Comparison of ENCODE assay signal across 15 mouse cellular contexts in genomic region chr9:84394536-84395314, GRCm38 (mm10).
DNase-seq lines count a peak whose midpoint lies in the region; ATAC-seq and TF ChIP-seq lines count a peak whose summit lies in the region.
"Had no signal": no experiment of that assay in that cellular context is flagged by ENCODE, and none has a peak within 500 bp of the region (broad histone marks: within the 10 kb centered on the region; RNA-seq: fewer than 3 reads in every experiment).

No protein-coding gene starts in this region.

- no peaks in the 10 kb centered on the region for H3K4me1 ChIP-seq in stomach, embryonic 16.5 days (ENCODE audit: control insufficient read depth, insufficient read depth, low read length)
- no peaks in the 10 kb centered on the region for H3K4me1 ChIP-seq in stomach, postnatal 0 days (replicated peaks; ENCODE audit: control insufficient read depth, insufficient read depth)
- H3K4me1 ChIP-seq in lung, embryonic 15.5 days = no peaks in the 10 kb centered on the region
- H3K4me1 ChIP-seq in hindbrain, postnatal 0 days (ENCODE audit: insufficient read depth, low read length) = no peaks in the 10 kb centered on the region
- H3K4me1 ChIP-seq: hindbrain, embryonic 13.5 days; limb, embryonic 15.5 days; midbrain, embryonic 13.5 days; neural tube, embryonic 15.5 days had no signal

- WGBS in stomach, embryonic 16.5 days = 68% methylated on average over 3 of the region's 3 CpGs
- 52% methylated on average over 3 of the region's 3 CpGs for WGBS in stomach, postnatal 0 days
- WGBS in lung, embryonic 15.5 days = 54% methylated on average over 3 of the region's 3 CpGs
- WGBS in hindbrain, postnatal 0 days = 86% methylated on average over 3 of the region's 3 CpGs

- H3K4me3 ChIP-seq in stomach, embryonic 16.5 days (replicated peaks; ENCODE audit: low read length) = no peak overlapping the region
- H3K4me3 ChIP-seq in stomach, postnatal 0 days (ENCODE audit: low read depth, low read length) = no peak overlapping the region
- H3K4me3 ChIP-seq in lung, embryonic 15.5 days = no peak overlapping the region
- no peak overlapping the region for H3K4me3 ChIP-seq in hindbrain, postnatal 0 days (ENCODE audit: low read length)
- H3K4me3 ChIP-seq: gastrocnemius, adult 2 months; hindbrain, embryonic 13.5 days; layer of hippocampus, adult 2 months; limb, embryonic 15.5 days; midbrain, embryonic 13.5 days; neural tube, embryonic 15.5 days had no signal

- DNase-seq in heart, adult 18-20 months = peak; percentile 20 to 41
- no peak for DNase-seq in heart, postnatal 4 days
- no peak for DNase-seq in stomach, postnatal 0 days (ENCODE audit: low spot score)
- DNase-seq in hindbrain, postnatal 0 days (ENCODE audit: low spot score) = no peak
- no peak for DNase-seq in adrenal gland, adult (ENCODE audit: inconsistent age in 2 of 2, low spot score in 1 of 2)
- DNase-seq in gastrocnemius, postnatal 10 days = no peak
- DNase-seq: gastrocnemius, adult 2 months; thymus, adult 2 months had no signal

- H3K36me3 ChIP-seq in stomach, embryonic 16.5 days (ENCODE audit: control insufficient read depth, insufficient read depth, low read length) = no peaks in the 10 kb centered on the region
- no peaks in the 10 kb centered on the region for H3K36me3 ChIP-seq in stomach, postnatal 0 days (ENCODE audit: control insufficient read depth, insufficient read depth, low read length)
- H3K36me3 ChIP-seq in lung, embryonic 15.5 days = no peaks in the 10 kb centered on the region
- no peaks in the 10 kb centered on the region for H3K36me3 ChIP-seq in hindbrain, postnatal 0 days (ENCODE audit: insufficient read depth, low read length)
- H3K36me3 ChIP-seq: hindbrain, embryonic 13.5 days; limb, embryonic 15.5 days; midbrain, embryonic 13.5 days; neural tube, embryonic 15.5 days had no signal

- no peaks in the 10 kb centered on the region for H3K27me3 ChIP-seq in stomach, embryonic 16.5 days (ENCODE audit: control insufficient read depth, insufficient read depth, low read length)
- no peaks in the 10 kb centered on the region for H3K27me3 ChIP-seq in stomach, postnatal 0 days (ENCODE audit: control insufficient read depth, insufficient read depth, low read length)
- no peaks in the 10 kb centered on the region for H3K27me3 ChIP-seq in lung, embryonic 15.5 days
- H3K27me3 ChIP-seq in hindbrain, postnatal 0 days (ENCODE audit: insufficient read depth, low read length) = no peaks in the 10 kb centered on the region
- H3K27me3 ChIP-seq: hindbrain, embryonic 13.5 days; limb, embryonic 15.5 days; midbrain, embryonic 13.5 days; neural tube, embryonic 15.5 days had no signal

- no peak overlapping the region for H3K9ac ChIP-seq in stomach, embryonic 16.5 days (ENCODE audit: low read length)
- no peak overlapping the region for H3K9ac ChIP-seq in stomach, postnatal 0 days (ENCODE audit: low read length)
- H3K9ac ChIP-seq in lung, embryonic 15.5 days = no peak overlapping the region
- no peak overlapping the region for H3K9ac ChIP-seq in hindbrain, postnatal 0 days (replicated peaks; ENCODE audit: low read length)
- H3K9ac ChIP-seq: hindbrain, embryonic 13.5 days; limb, embryonic 15.5 days; midbrain, embryonic 13.5 days; neural tube, embryonic 15.5 days had no signal

- no peak overlapping the region for H3K27ac ChIP-seq in stomach, embryonic 16.5 days (ENCODE audit: low read length)
- no peak overlapping the region for H3K27ac ChIP-seq in stomach, postnatal 0 days (replicated peaks)
- H3K27ac ChIP-seq in lung, embryonic 15.5 days = no peak overlapping the region
- H3K27ac ChIP-seq in hindbrain, postnatal 0 days = no peak overlapping the region
- H3K27ac ChIP-seq: gastrocnemius, adult 2 months; hindbrain, embryonic 13.5 days; layer of hippocampus, adult 2 months; limb, embryonic 15.5 days; midbrain, embryonic 13.5 days; neural tube, embryonic 15.5 days had no signal

- no peak for TF ChIP-seq CTCF in stomach, postnatal 0 days (IDR thresholded peaks at IDR 0.05; ENCODE audit: low read depth)
- TF ChIP-seq CTCF in hindbrain, postnatal 0 days (IDR thresholded peaks at IDR 0.05; ENCODE audit: low read depth) = no peak

- ATAC-seq in stomach, embryonic 16.5 days (ENCODE audit: insufficient read depth, low FRiP score) = 0 out of 2 replicates have a peak, but pooled peaks have one; percentile 29
- ATAC-seq in stomach, postnatal 0 days (ENCODE audit: low FRiP score, low TSS enrichment) = no peak
- peak; percentile 76; the same call in 1 of the 2 replicates for ATAC-seq in lung, embryonic 15.5 days (ENCODE audit: borderline replicate concordance, extremely low read depth, low FRiP score, low TSS enrichment)
- no peak for ATAC-seq in hindbrain, postnatal 0 days
- ATAC-seq: midbrain, embryonic 13.5 days had no signal

- TF ChIP-seq EP300 in stomach, postnatal 0 days (optimal IDR thresholded peaks at IDR 0.05) = no peak

- no peak overlapping the region for H3K4me2 ChIP-seq in stomach, embryonic 16.5 days (ENCODE audit: low read depth, low read length)
- no peak overlapping the region for H3K4me2 ChIP-seq in stomach, postnatal 0 days (replicated peaks; ENCODE audit: low read depth)
- no peak overlapping the region for H3K4me2 ChIP-seq in lung, embryonic 15.5 days
- H3K4me2 ChIP-seq in hindbrain, postnatal 0 days (ENCODE audit: low read depth, low read length) = no peak overlapping the region
- H3K4me2 ChIP-seq: hindbrain, embryonic 13.5 days; limb, embryonic 15.5 days; midbrain, embryonic 13.5 days; neural tube, embryonic 15.5 days had no signal

- no peaks in the 10 kb centered on the region for H3K9me3 ChIP-seq in stomach, embryonic 16.5 days (replicated peaks; ENCODE audit: control insufficient read depth, low read length)
- H3K9me3 ChIP-seq in stomach, postnatal 0 days (ENCODE audit: control insufficient read depth, low read length) = no peaks in the 10 kb centered on the region
- H3K9me3 ChIP-seq in lung, embryonic 15.5 days = no peaks in the 10 kb centered on the region
- no peaks in the 10 kb centered on the region for H3K9me3 ChIP-seq in hindbrain, postnatal 0 days (ENCODE audit: low read length)
- H3K9me3 ChIP-seq: hindbrain, embryonic 13.5 days; limb, embryonic 15.5 days; midbrain, embryonic 13.5 days had no signal

Comparison
In these comparisons a context has a peak if more than half of its experiments do, and no peak if none do; other contexts are left out.
1. DNase-seq: peak in heart, adult 18-20 months (2 of 2); none in heart, postnatal 4 days (single experiment), stomach, postnatal 0 days (single experiment), hindbrain, postnatal 0 days (single experiment), adrenal gland, adult (0 of 2) and gastrocnemius, postnatal 10 days (single experiment).
2. ATAC-seq: peak in stomach, embryonic 16.5 days (single experiment) and lung, embryonic 15.5 days (single experiment); none in stomach, postnatal 0 days (single experiment) and hindbrain, postnatal 0 days (single experiment).